7 mouse cellular contexts compared by ENCODE assay signal in genomic region chr13:30566767-30567166, GRCm38 (mm10). TPM values are rescaled to one million over a fixed set of nuclear protein-coding genes. Genes with fewer than 3 reads are reported as not detected.
A peak's percentile ranks its signal among the peaks of the same experiment; 100 is the strongest.
DNase-seq lines count a peak whose midpoint lies in the region.

No protein-coding gene starts in this region.

- peak; percentile 43 for DNase-seq in ovary, postnatal 14 days (ENCODE audit: low spot score)
- no peak for DNase-seq in ovary, postnatal 10 days (ENCODE audit: low spot score)
- DNase-seq in adrenal gland, adult 2 months = peak; percentile 46
- DNase-seq in frontal cortex, postnatal 36 days (ENCODE audit: low spot score in 2 of 2) = peak; percentile 64 to 80
- DNase-seq in layer of hippocampus, adult 11-12 months (ENCODE audit: low spot score) = peak; percentile 67
- peak; percentile 85 for DNase-seq in lung, postnatal 10 days
- DNase-seq in spleen, postnatal 14 days (ENCODE audit: low spot score in 2 of 2) = peak; percentile 31 to 63

RNA-seq across cellular contexts. Expression of gene Uqcrfs1, which starts 21.6 kb away (rescaled TPM):
- 100 to 1,000 TPM; 247 to 409 TPM for total RNA-seq in adrenal gland, adult 2 months (2021)
- polyA plus RNA-seq in adrenal gland, adult 2 months (2012; rRNA removed) = 860 and 1,083 TPM in 2 replicates
